Mouse (Mus musculus) liver, postnatal 0 days (tissue): Measurements from ENCODE around the gene Dlk1. TPM values are rescaled to one million over a fixed set of nuclear protein-coding genes. Genes with fewer than 3 reads are reported as not detected.
A peak's percentile ranks its signal among the peaks of the same experiment; 100 is the strongest.

Source experiments
- ATAC-seq: fragments of 200-750 bp; cut with Nextera tagmentation; 2 replicates; pipeline ENCODE4 v1.8.0; 2017; ENCODE audit warnings: mild to moderate bottlenecking, moderate library complexity
- DNase-seq: peaks from one replicate; pipeline ENCODE4 v3.0.0-alpha.2; 2016
- H3K27ac ChIP-seq: fragments of 300-500 bp; sonication (generic); 2 replicates; pipeline ENCODE4 v1.5.1; 2014; ENCODE audit warnings: antibody characterized with exemption, moderate library complexity, mild to moderate bottlenecking, low read depth
- H3K27me3 ChIP-seq: fragments of 300-500 bp; sonication (generic); 2 replicates; pipeline ENCODE4 v1.6.1; 2014; ENCODE audit warnings: low read length, control low read depth, mixed read lengths; ENCODE audit not compliant: insufficient read depth
- H3K36me3 ChIP-seq: fragments of 300-500 bp; sonication (generic); replicated peaks from 2 replicates; pipeline ENCODE4 v1.6.1; 2014; ENCODE audit warnings: mild to moderate bottlenecking, control low read depth, low read length, moderate library complexity, mixed read lengths; ENCODE audit not compliant: insufficient read depth
- H3K4me1 ChIP-seq: fragments of 300-500 bp; sonication (generic); 2 replicates; pipeline ENCODE4 v1.6.1; 2014; ENCODE audit warnings: antibody characterized with exemption, mild to moderate bottlenecking, control low read depth; ENCODE audit not compliant: insufficient read depth
- H3K4me2 ChIP-seq: fragments of 300-500 bp; sonication (generic); 2 replicates; pipeline ENCODE4 v1.6.1; 2014; ENCODE audit warnings: low read depth, mild to moderate bottlenecking, low read length, moderate library complexity, mixed read lengths
- H3K4me3 ChIP-seq: fragments of 300-500 bp; sonication (generic); 2 replicates; pipeline ENCODE4 v1.5.1; 2014; ENCODE audit warnings: low read depth, low read length
- H3K9ac ChIP-seq: fragments of 300-500 bp; sonication (generic); replicated peaks from 2 replicates; pipeline ENCODE4 v1.6.1; 2014; ENCODE audit warnings: mild to moderate bottlenecking, moderate library complexity
- H3K9me3 ChIP-seq: fragments of 300-500 bp; sonication (generic); 2 replicates; pipeline ENCODE4 v1.6.1; 2016; ENCODE audit warnings: mild to moderate bottlenecking, control low read depth, low read length, mixed read lengths
- CTCF ChIP-seq: sonication (generic); IDR thresholded peaks from 2 replicates; pipeline ENCODE4 v1.5.1; 2016; ENCODE audit warnings: antibody characterized with exemption, low read depth
- EP300 ChIP-seq: IDR thresholded peaks from 2 replicates; pipeline ENCODE4 v1.6.1; 2016; ENCODE audit warnings: antibody characterized with exemption, low read depth, mild to moderate bottlenecking
- WGBS: fragments of 180-500 bp; shearing (Covaris S2); extraction: QIAGEN DNeasy Blood & Tissue Kit; methylation state at CpG from one replicate; pipeline ENCODE4 v1.1.7; 2014; ENCODE audit not compliant: insufficient replicate concordance; 5-methylcytosine and 5-hydroxymethylcytosine counted together
- polyA plus RNA-seq: library from polyadenylated mRNA; unstranded; fragments of >200 nt; fragmentation: Nextera tagmentation; extraction: Ambion mirVana; gene quantifications from 2 replicates; pipeline ENCODE4 v1.2.1, GENCODE M21; 2015

Gene Dlk1
- polyA plus RNA-seq, 1 experiment from 2014 or later = 50.7 TPM

GRCm38 (mm10) chr12:109412071-109412440 lies 40.6 kb upstream of the Dlk1 start:
- Histone ChIP-seq H3K9me3 (no peaks in the 10 kb centered on the region), H3K4me1 (no peaks in the 10 kb centered on the region), H3K4me2 (no peak overlapping the region), H3K9ac (no peak overlapping the region), H3K36me3 (no peaks in the 10 kb centered on the region), H3K27me3 (no peaks in the 10 kb centered on the region), H3K27ac (no peak overlapping the region), H3K4me3 (no peak overlapping the region)
- ATAC-seq (no peak), DNase-seq (no peak)
- 65% methylated on average over 8 of the region's 8 CpGs for WGBS
- TF ChIP-seq CTCF (no peak), EP300 (no peak)

DNA sequence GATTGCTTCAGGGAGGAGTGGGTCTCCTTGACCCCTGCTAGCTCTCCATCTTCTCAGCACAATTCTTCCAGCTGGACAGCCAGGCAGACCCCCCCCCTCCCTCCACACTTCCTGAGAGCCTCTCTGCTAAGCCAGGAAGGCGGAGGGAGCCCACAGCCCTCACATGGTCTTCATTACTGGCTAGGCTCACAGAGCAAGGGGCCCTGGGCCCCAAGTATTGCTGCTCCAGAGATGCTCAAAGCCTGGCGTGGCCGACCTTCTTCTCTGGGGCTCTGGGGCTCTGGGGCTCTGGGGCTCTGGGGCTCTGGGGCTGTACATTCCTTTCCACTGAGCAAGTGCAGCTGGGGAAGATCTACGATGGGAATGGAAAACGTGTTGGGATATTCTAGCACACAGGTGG lies 39.9 kb upstream of the Dlk1 start:
- no peak for ATAC-seq
- WGBS = 35% methylated on average over 5 of the region's 5 CpGs
- Histone ChIP-seq H3K36me3 (no peaks in the 10 kb centered on the region), H3K4me2 (no peak overlapping the region), H3K27me3 (no peaks in the 10 kb centered on the region), H3K9me3 (no peaks in the 10 kb centered on the region), H3K27ac (no peak overlapping the region), H3K4me3 (no peak overlapping the region), H3K9ac (no peak overlapping the region), H3K4me1 (no peaks in the 10 kb centered on the region)
- no peak for DNase-seq
- TF ChIP-seq EP300 (no peak), CTCF (no peak)

DNA sequence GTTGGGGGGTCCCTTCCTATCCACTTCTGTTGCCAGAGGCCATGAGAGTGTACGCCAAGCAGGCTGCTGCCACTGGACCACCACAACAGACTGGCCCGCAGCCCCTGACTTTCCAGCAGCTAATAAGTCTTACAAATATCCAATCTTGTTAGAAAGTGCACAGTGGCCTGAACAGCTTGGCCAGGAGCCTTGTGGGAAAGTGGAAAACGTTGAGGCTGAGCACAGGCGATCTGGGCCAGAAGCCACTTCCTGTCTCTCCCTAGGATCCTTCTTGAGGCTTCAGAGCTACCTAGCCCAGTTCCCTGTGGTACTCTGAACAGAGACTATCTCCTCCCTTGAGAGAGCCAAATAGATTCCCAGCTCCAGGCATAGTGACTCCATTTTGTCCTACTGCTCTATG lies 39.3 kb upstream of the Dlk1 start:
- ATAC-seq (no peak), DNase-seq (no peak)
- Histone ChIP-seq H3K4me3 (no peak overlapping the region), H3K9ac (no peak overlapping the region), H3K27me3 (no peaks in the 10 kb centered on the region), H3K9me3 (no peaks in the 10 kb centered on the region), H3K4me2 (no peak overlapping the region), H3K36me3 (no peaks in the 10 kb centered on the region), H3K4me1 (no peaks in the 10 kb centered on the region), H3K27ac (no peak overlapping the region)
- TF ChIP-seq EP300 (no peak), CTCF (no peak)
- 58% methylated on average over 4 of the region's 4 CpGs for WGBS

DNA sequence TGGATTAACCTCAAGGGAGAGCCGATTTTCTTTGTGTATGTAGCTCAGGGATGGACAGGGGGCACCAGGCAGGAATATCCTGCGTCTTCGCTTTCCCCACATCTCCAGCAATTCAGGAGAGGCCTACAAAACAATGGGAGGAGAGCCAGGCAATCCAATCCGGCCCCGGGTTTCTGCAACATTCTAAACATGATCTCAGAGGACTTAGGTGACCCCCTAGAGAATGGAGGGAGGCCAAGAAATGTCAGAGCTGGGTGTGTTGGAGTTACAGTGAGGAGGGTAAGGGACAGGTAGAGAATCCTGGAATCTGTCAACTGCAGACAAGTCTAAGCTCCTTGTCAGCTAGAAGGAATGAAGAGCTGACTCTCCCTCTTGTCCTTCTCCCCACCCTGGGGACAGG lies 35.9 kb upstream of the Dlk1 start:
- no peak overlapping the region for H3K9ac ChIP-seq

DNA sequence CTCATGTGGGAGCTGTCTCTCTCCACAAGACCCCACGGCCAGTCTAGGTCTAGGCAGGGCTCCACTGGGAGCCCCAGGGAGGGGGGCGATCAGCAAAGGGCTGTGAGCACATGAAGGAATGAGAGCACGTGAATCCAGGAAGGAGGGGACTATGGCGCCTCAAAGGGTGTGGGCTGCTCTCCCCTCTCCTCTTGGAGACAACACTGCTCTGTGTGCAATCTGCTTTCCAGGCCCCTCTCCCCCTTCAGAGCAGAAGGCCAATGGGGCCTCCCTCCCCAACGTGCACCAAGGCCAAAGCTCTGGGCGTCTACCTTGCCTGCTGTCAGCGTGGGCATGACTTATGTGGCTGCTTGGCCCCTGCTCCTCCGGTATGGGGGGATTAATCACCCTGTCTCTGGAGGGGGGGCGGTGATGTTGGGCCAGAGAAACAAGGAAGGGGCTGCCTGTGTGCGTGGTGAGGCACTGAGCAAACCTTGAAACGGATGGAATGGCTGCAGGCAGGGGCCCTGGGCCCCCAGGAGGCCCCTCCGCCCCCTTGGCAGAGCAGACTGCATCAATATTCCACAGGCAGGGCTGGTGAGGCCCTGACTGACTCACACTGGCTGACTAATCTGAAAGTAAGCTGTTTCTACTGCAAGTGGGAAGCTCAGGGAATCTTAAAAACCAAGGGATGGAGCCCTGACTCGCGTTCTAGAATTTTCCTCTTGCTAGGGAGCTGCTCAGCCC lies 35.0 kb upstream of the Dlk1 start:
- H3K4me2 ChIP-seq = no peak overlapping the region
- no peaks in the 10 kb centered on the region for H3K4me1 ChIP-seq
- TF ChIP-seq CTCF (no peak), EP300 (no peak)
- 51% methylated on average over 13 of the region's 14 CpGs for WGBS
- no peaks in the 10 kb centered on the region for H3K9me3 ChIP-seq
- no peaks in the 10 kb centered on the region for H3K36me3 ChIP-seq
- H3K4me3 ChIP-seq = no peak overlapping the region
- H3K9ac ChIP-seq = no peak overlapping the region
- no peaks in the 10 kb centered on the region for H3K27me3 ChIP-seq
- H3K27ac ChIP-seq = no peak overlapping the region
- ATAC-seq = peak; percentile 23; the same call in 1 of the 2 replicates
- DNase-seq = no peak

More for the DNA sequence above, 35.9 kb upstream of the Dlk1 start:
- H3K27ac ChIP-seq = no peak overlapping the region
- DNase-seq = no peak
- H3K4me1 ChIP-seq = no peaks in the 10 kb centered on the region
- no peak overlapping the region for H3K4me3 ChIP-seq
- no peak for ATAC-seq
- no peak for TF ChIP-seq EP300
- TF ChIP-seq CTCF = no peak
- no peaks in the 10 kb centered on the region for H3K36me3 ChIP-seq
- 68% methylated on average over 5 of the region's 5 CpGs for WGBS
- no peaks in the 10 kb centered on the region for H3K9me3 ChIP-seq
- no peak overlapping the region for H3K4me2 ChIP-seq
- H3K27me3 ChIP-seq = no peaks in the 10 kb centered on the region

GRCm38 (mm10) chr12:109420006-109420405 lies 32.6 kb upstream of the Dlk1 start:
- H3K36me3 ChIP-seq = no peaks in the 10 kb centered on the region
- no peak overlapping the region for H3K9ac ChIP-seq
- 0 out of 2 replicates have a peak, but pooled peaks cover 2% of the 10 kb centered on the region for H3K27me3 ChIP-seq
- H3K4me1 ChIP-seq = no peaks in the 10 kb centered on the region
- TF ChIP-seq CTCF (no peak), EP300 (no peak)
- 67% methylated on average over 12 of the region's 12 CpGs for WGBS
- no peak overlapping the region for H3K27ac ChIP-seq
- ATAC-seq (no peak), DNase-seq (no peak)
- H3K4me2 ChIP-seq = no peak overlapping the region
- no peaks in the 10 kb centered on the region for H3K9me3 ChIP-seq
- H3K4me3 ChIP-seq = no peak overlapping the region
